Mouse (Mus musculus) lung, embryonic 16.5 days (tissue): ENCODE results near the gene Nxph3. TPM values are rescaled to one million over a fixed set of nuclear protein-coding genes. Genes with fewer than 3 reads are reported as not detected.

Source experiments
- ATAC-seq: fragments of 200-750 bp; cut with Nextera tagmentation; 2 replicates; pipeline ENCODE4 v1.8.0; 2017; ENCODE audit warnings: low read depth, mild to moderate bottlenecking, moderate library complexity
- H3K27ac ChIP-seq: fragments of 300-500 bp; sonication (generic); 2 replicates; pipeline ENCODE4 v1.5.1; 2014; ENCODE audit warnings: mild to moderate bottlenecking, control low read depth, low read length
- H3K27me3 ChIP-seq: fragments of 300-500 bp; sonication (generic); 2 replicates; pipeline ENCODE4 v1.6.1; 2014; ENCODE audit warnings: low read depth, low read length, mixed read lengths; ENCODE audit not compliant: control insufficient read depth, insufficient read depth
- H3K36me3 ChIP-seq: fragments of 300-500 bp; sonication (generic); 2 replicates; pipeline ENCODE4 v1.6.1; 2014; ENCODE audit warnings: low read length; ENCODE audit not compliant: control insufficient read depth, insufficient read depth
- H3K4me1 ChIP-seq: fragments of 300-500 bp; sonication (generic); replicated peaks from 2 replicates; pipeline ENCODE4 v1.6.1; 2014; ENCODE audit warnings: low read length, mixed read lengths; ENCODE audit not compliant: control insufficient read depth, insufficient read depth
- H3K4me2 ChIP-seq: fragments of 300-500 bp; sonication (generic); 2 replicates; pipeline ENCODE4 v1.6.1; 2014; ENCODE audit warnings: low read depth, low read length, control low read depth
- H3K4me3 ChIP-seq: fragments of 300-500 bp; sonication (generic); 2 replicates; pipeline ENCODE4 v1.5.1; 2014; ENCODE audit warnings: mild to moderate bottlenecking, low read length, control low read depth
- H3K9ac ChIP-seq: fragments of 300-500 bp; sonication (generic); 2 replicates; pipeline ENCODE4 v1.6.1; 2014; ENCODE audit warnings: low read length, control low read depth
- H3K9me3 ChIP-seq: fragments of 300-500 bp; sonication (generic); 2 replicates; pipeline ENCODE4 v1.6.1; 2016; ENCODE audit warnings: low read length; ENCODE audit not compliant: control insufficient read depth
- WGBS: fragments of 180-500 bp; shearing (Covaris S2); extraction: QIAGEN DNeasy Blood & Tissue Kit; methylation state at CpG from one replicate; pipeline ENCODE4 v1.1.7; 2014; 5-methylcytosine and 5-hydroxymethylcytosine counted together
- polyA plus RNA-seq: library from polyadenylated mRNA; unstranded; fragments of >200 nt; fragmentation: Nextera tagmentation; extraction: Ambion mirVana; gene quantifications from 2 replicates; pipeline ENCODE4 v1.2.1, GENCODE M21; 2015

Nxph3 gene
- polyA plus RNA-seq, 1 experiment from 2014 or later, result 0.19 TPM

GRCm38 (mm10) chr11:95520456-95521072 is 6.2 kb upstream of the Nxph3 start:
- Histone ChIP-seq H3K36me3 (no peaks in the 10 kb centered on the region), H3K4me3 (peak overlapping the region; percentile 32), H3K9me3 (no peaks in the 10 kb centered on the region), H3K9ac (peak overlapping the region; percentile 12; the same call in 1 of the 2 replicates), H3K4me1 (peaks cover 3% of the 10 kb centered on the region; the same call in 1 of the 2 replicates), H3K27me3 (peaks cover 5% of the 10 kb centered on the region; the same call in 1 of the 2 replicates), H3K27ac (no peak overlapping the region; the same call in 1 of the 2 replicates), H3K4me2 (peak overlapping the region; percentile 50)
- peak; percentile 86 for ATAC-seq
- 5% methylated on average over 27 of the region's 27 CpGs for WGBS

DNA sequence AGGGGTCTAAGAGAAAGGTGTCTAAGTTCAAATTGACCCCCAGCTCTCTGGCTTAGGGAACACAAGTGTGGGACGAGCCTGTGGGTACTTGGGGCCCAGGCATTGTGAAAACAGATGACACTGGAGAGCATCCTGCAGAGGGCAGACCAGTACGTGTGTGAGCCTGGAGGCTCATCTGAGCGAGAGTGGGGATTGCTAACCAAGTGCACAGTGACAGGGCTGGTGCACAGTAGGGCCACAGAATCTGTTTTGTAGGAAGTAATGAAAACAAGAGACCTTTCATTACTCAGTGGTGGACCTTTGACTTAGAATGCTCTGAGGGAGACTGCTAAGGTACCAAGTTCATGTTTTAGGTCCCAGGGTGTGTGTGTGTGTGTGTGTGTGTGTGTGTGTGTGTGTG is 5.6 kb upstream of the Nxph3 start:
- H3K4me2 ChIP-seq, result no peak overlapping the region
- H3K27me3 ChIP-seq, result peaks cover 11% of the 10 kb centered on the region
- H3K9ac ChIP-seq, result no peak overlapping the region
- ATAC-seq, result no peak
- H3K36me3 ChIP-seq, result no peaks in the 10 kb centered on the region
- H3K4me1 ChIP-seq, result peaks cover 3% of the 10 kb centered on the region; the same call in 1 of the 2 replicates
- no peak overlapping the region for H3K27ac ChIP-seq
- WGBS, result 60% methylated on average over 3 of the region's 3 CpGs
- no peak overlapping the region for H3K4me3 ChIP-seq
- H3K9me3 ChIP-seq, result no peaks in the 10 kb centered on the region

DNA sequence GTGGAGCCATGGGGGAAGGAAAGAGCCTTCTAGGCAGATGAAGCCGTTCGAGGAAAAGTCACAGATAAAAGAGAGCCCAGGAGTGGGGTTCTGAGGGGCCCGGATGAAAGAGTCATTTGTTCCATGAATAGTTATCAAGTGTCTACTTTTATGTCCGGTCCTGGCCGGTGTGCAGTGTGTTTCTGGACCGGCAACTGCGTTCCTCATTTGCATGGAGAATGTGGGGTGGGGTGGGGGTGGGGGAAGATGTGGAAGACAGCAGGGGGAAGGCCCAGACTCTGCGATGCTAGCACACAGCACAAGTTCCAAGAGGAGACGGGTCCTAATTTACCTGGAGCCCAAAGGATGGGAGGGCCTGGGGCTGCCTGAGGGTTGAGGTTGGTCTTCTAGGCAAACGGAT is 4.9 kb upstream of the Nxph3 start:
- no peak overlapping the region for H3K27ac ChIP-seq
- H3K4me2 ChIP-seq, result no peak overlapping the region
- WGBS, result 43% methylated on average over 10 of the region's 10 CpGs
- H3K4me1 ChIP-seq, result peaks cover 3% of the 10 kb centered on the region; the same call in 1 of the 2 replicates
- H3K9ac ChIP-seq, result no peak overlapping the region
- H3K36me3 ChIP-seq, result no peaks in the 10 kb centered on the region
- ATAC-seq, result no peak
- no peak overlapping the region for H3K4me3 ChIP-seq
- H3K9me3 ChIP-seq, result no peaks in the 10 kb centered on the region
- peaks cover 18% of the 10 kb centered on the region for H3K27me3 ChIP-seq

DNA sequence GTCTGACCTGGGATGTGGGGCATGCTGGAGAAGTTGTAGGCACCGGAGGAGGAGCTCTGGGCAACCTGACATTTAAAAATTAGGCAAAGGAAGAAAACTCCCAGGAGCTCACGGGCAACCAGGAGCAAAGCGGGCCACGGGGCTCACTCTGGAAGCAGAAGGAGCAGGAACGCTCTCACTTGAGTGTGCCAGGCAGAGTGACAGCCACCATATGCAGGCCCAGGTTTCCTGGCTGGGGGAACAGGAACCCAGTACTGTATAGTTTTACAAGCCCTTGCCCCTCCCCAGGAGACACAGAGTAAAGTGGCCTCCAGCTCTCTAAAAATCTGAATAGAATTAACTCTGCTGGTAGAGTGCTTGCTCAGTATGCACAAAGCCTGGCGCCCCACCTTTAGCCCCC is 2.8 kb upstream of the Nxph3 start:
- no peak overlapping the region for H3K4me3 ChIP-seq
- no peak overlapping the region for H3K27ac ChIP-seq
- no peaks in the 10 kb centered on the region for H3K9me3 ChIP-seq
- no peak overlapping the region for H3K9ac ChIP-seq
- peaks cover 14% of the 10 kb centered on the region for H3K4me1 ChIP-seq
- no peaks in the 10 kb centered on the region for H3K36me3 ChIP-seq
- H3K27me3 ChIP-seq, result peaks cover 38% of the 10 kb centered on the region
- no peak for ATAC-seq
- no peak overlapping the region for H3K4me2 ChIP-seq
- WGBS, result 66% methylated on average over 6 of the region's 6 CpGs

- WGBS, result 5% methylated on average over 5 of the region's 5 CpGs
- Histone ChIP-seq H3K36me3 (no peaks in the 10 kb centered on the region), H3K27me3 (peaks cover 44% of the 10 kb centered on the region), H3K4me3 (no peak overlapping the region), H3K4me2 (no peak overlapping the region), H3K9ac (no peak overlapping the region), H3K27ac (no peak overlapping the region), H3K9me3 (no peaks in the 10 kb centered on the region), H3K4me1 (peaks cover 14% of the 10 kb centered on the region)
- no peak for ATAC-seq
Observed at GRCm38 (mm10) chr11:95516491-95516911, 2.1 kb upstream of the Nxph3 start.

- Histone ChIP-seq H3K4me1 (peaks cover 14% of the 10 kb centered on the region), H3K27me3 (peaks cover 49% of the 10 kb centered on the region), H3K9me3 (no peaks in the 10 kb centered on the region), H3K4me3 (no peak overlapping the region), H3K4me2 (no peak overlapping the region), H3K9ac (no peak overlapping the region), H3K36me3 (no peaks in the 10 kb centered on the region), H3K27ac (no peak overlapping the region)
- WGBS, result 45% methylated on average over 17 of the region's 17 CpGs
- ATAC-seq, result no peak
Observed at GRCm38 (mm10) chr11:95515376-95516323, 1.3 kb upstream of the Nxph3 start.

GRCm38 (mm10) chr11:95513461-95514297 is 691 bp downstream of the Nxph3 start:
- peak overlapping the region; percentile 60 for H3K9ac ChIP-seq
- no peaks in the 10 kb centered on the region for H3K9me3 ChIP-seq
- H3K36me3 ChIP-seq, result no peaks in the 10 kb centered on the region
- WGBS, result 2% methylated on average over 55 of the region's 66 CpGs
- peaks cover 49% of the 10 kb centered on the region for H3K27me3 ChIP-seq
- H3K4me2 ChIP-seq, result peak overlapping the region; percentile 96
- H3K4me3 ChIP-seq, result peak overlapping the region; percentile 58
- H3K4me1 ChIP-seq, result peaks cover 15% of the 10 kb centered on the region
- H3K27ac ChIP-seq, result no peak overlapping the region
- ATAC-seq, result peak; percentile 18

- Histone ChIP-seq H3K27ac (no peak overlapping the region), H3K4me3 (no peak overlapping the region), H3K4me2 (no peak overlapping the region), H3K36me3 (no peaks in the 10 kb centered on the region), H3K4me1 (peaks cover 19% of the 10 kb centered on the region), H3K9ac (no peak overlapping the region), H3K9me3 (no peaks in the 10 kb centered on the region), H3K27me3 (peaks cover 49% of the 10 kb centered on the region)
- ATAC-seq, result no peak
- WGBS, result 67% methylated on average over 6 of the region's 6 CpGs
Observed at GRCm38 (mm10) chr11:95512383-95512782, 2.0 kb downstream of the Nxph3 start.
